Mouse (Mus musculus) thymus, adult 2 months (tissue): ENCODE data around the gene Esr1. TPM values are rescaled to one million over a fixed set of nuclear protein-coding genes. Genes with fewer than 3 reads are reported as not detected.
"Not testable (repeated sequence)": the region's sequence is repeated elsewhere in the genome, so short reads cannot be mapped to it uniquely, and the experiment has no call there.

Source experiments
- DNase-seq: peaks from one replicate; pipeline ENCODE4 v3.0.0; 2021
- H3K27ac ChIP-seq: fragments of 200-500 bp; 2 replicates; pipeline ENCODE4 v1.5.1; 2012; ENCODE audit warnings: low read length, control low read depth; ENCODE audit not compliant: control insufficient read depth, insufficient read depth
- H3K27me3 ChIP-seq: fragments of 200-500 bp; 2 replicates; pipeline ENCODE4 v1.6.1; 2012; ENCODE audit warnings: mild to moderate bottlenecking, low read length, moderate library complexity, mixed read lengths; ENCODE audit not compliant: control insufficient read depth, insufficient read depth
- H3K36me3 ChIP-seq: fragments of 200-500 bp; 2 replicates; pipeline ENCODE4 v1.6.1; 2012; ENCODE audit warnings: mild to moderate bottlenecking, low read length, moderate library complexity; ENCODE audit not compliant: control insufficient read depth, insufficient read depth
- H3K4me1 ChIP-seq: fragments of 200-500 bp; replicated peaks from 2 replicates; pipeline ENCODE4 v1.6.1; 2012; ENCODE audit warnings: low read length; ENCODE audit not compliant: control insufficient read depth, insufficient read depth
- H3K4me3 ChIP-seq: fragments of 200-500 bp; 2 replicates; pipeline ENCODE4 v1.5.1; 2012; ENCODE audit warnings: mild to moderate bottlenecking, low read length, control low read depth, moderate library complexity; ENCODE audit not compliant: control insufficient read depth, insufficient read depth
- CTCF ChIP-seq: fragments of 200-500 bp; IDR thresholded peaks from 2 replicates; pipeline ENCODE4 v1.5.1; 2012; ENCODE audit warnings: mild to moderate bottlenecking, control low read depth, low read length, moderate library complexity, borderline replicate concordance; ENCODE audit not compliant: control insufficient read depth, poor library complexity, insufficient read depth; ENCODE audit errors: extremely low read depth
- POLR2A ChIP-seq: fragments of 200-500 bp; IDR thresholded peaks from 2 replicates; pipeline ENCODE4 v1.6.1; 2012; ENCODE audit warnings: mild to moderate bottlenecking, low read length, control low read depth, moderate library complexity; ENCODE audit not compliant: control insufficient read depth, poor library complexity, insufficient read depth; ENCODE audit errors: extremely low read depth
- WGBS: fragments of 180-500 bp; shearing (Covaris S2); methylation state at CpG from one replicate; pipeline ENCODE4 v1.1.7; 2018; 5-methylcytosine and 5-hydroxymethylcytosine counted together
- polyA plus RNA-seq: library from polyadenylated mRNA; depleted of rRNA; stranded (reverse); fragments of >200 nt; gene quantifications from 2 replicates; pipeline ENCODE4 v1.2.3, GENCODE M21; 2012

The Esr1 gene
- polyA plus RNA-seq, 1 experiment = 3.4 TPM

GRCm38 (mm10) chr10:4724851-4725250 lies 113.5 kb downstream of the Esr1 start:
- Histone ChIP-seq H3K4me1 (no peaks in the 10 kb centered on the region), H3K27ac (no peak overlapping the region), H3K27me3 (no peaks in the 10 kb centered on the region), H3K36me3 (no peaks in the 10 kb centered on the region), H3K4me3 (no peak overlapping the region)
- 69% methylated on average over 3 of the region's 3 CpGs for WGBS
- TF ChIP-seq POLR2A (no peak), CTCF (no peak)
- DNase-seq = peak; percentile 21

GRCm38 (mm10) chr10:4726141-4726540 lies 114.7 kb downstream of the Esr1 start:
- no peak for DNase-seq
- Histone ChIP-seq H3K36me3 (no peaks in the 10 kb centered on the region), H3K27ac (no peak overlapping the region), H3K4me1 (no peaks in the 10 kb centered on the region), H3K4me3 (no peak overlapping the region), H3K27me3 (no peaks in the 10 kb centered on the region)
- TF ChIP-seq CTCF (no peak), POLR2A (no peak)
- WGBS = 97% methylated on average over 6 of the region's 6 CpGs

GRCm38 (mm10) chr10:4732328-4732727 lies 120.9 kb downstream of the Esr1 start:
- 94% methylated on average over 2 of the region's 2 CpGs for WGBS
- H3K4me3 ChIP-seq = no peak overlapping the region
- TF ChIP-seq CTCF (no peak), POLR2A (no peak)
- no peak for DNase-seq
- H3K36me3 ChIP-seq = no peaks in the 10 kb centered on the region
- H3K27ac ChIP-seq = no peak overlapping the region
- no peaks in the 10 kb centered on the region for H3K27me3 ChIP-seq
- no peaks in the 10 kb centered on the region for H3K4me1 ChIP-seq

DNA sequence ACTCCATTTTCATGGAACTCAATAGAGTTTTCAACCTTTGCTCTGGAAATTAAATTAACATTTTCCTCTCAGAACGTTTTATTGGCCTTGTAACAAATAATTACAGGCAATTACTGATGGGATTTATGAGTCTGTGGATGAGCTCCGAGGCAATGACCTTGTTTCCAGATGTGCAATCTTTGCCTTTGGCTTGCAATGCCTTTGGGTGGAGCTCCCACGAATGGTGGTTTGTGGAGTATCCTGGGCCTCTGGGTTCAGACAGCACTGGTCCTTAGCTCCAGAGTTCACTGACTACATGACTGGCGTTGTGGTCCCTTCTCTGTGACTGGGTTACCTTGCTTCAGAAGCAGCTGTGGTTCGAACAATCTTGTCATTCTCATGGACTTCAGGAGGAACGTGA lies 122.6 kb downstream of the Esr1 start:
- Histone ChIP-seq H3K27ac (no peak overlapping the region), H3K36me3 (no peaks in the 10 kb centered on the region), H3K27me3 (no peaks in the 10 kb centered on the region), H3K4me3 (no peak overlapping the region), H3K4me1 (no peaks in the 10 kb centered on the region)
- TF ChIP-seq CTCF (no peak), POLR2A (no peak)
- WGBS = 89% methylated on average over 6 of the region's 6 CpGs
- no peak for DNase-seq

DNA sequence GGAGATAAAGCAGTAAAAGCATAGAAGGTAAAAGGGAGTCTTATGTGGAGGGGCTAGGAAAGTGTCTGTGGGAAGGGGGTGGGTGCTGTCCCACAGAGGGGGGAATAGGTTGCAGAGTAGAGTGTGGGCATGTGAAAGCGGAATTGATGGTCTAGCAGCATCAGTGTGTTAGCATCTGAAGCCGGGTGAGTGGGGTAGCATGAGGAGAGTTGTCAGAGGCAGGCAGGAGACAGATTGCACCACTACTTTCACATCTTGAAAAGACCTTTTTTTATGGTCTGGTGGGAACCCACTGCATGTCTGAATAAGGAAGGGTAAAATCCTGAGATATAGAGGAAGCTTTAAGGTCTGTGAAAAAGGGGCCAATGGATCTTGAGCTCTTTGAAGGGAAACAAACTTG lies 123.5 kb downstream of the Esr1 start:
- no peak overlapping the region for H3K4me3 ChIP-seq
- no peaks in the 10 kb centered on the region for H3K27me3 ChIP-seq
- DNase-seq = no peak
- WGBS = 95% methylated on average over 2 of the region's 2 CpGs
- no peaks in the 10 kb centered on the region for H3K36me3 ChIP-seq
- no peaks in the 10 kb centered on the region for H3K4me1 ChIP-seq
- no peak overlapping the region for H3K27ac ChIP-seq
- TF ChIP-seq POLR2A (no peak), CTCF (no peak)

GRCm38 (mm10) chr10:4738311-4738710 lies 126.9 kb downstream of the Esr1 start:
- Histone ChIP-seq H3K4me3 (no peak overlapping the region), H3K4me1 (no peaks in the 10 kb centered on the region), H3K36me3 (no peaks in the 10 kb centered on the region), H3K27ac (no peak overlapping the region), H3K27me3 (no peaks in the 10 kb centered on the region)
- no peak for DNase-seq
- WGBS = 97% methylated on average over 2 of the region's 2 CpGs
- no peak for TF ChIP-seq POLR2A
- TF ChIP-seq CTCF = no peak

GRCm38 (mm10) chr10:4751091-4751490 lies 139.7 kb downstream of the Esr1 start:
- not testable (repeated sequence) for H3K4me3 ChIP-seq, DNase-seq, H3K36me3 ChIP-seq, H3K4me1 ChIP-seq, H3K27me3 ChIP-seq, H3K27ac ChIP-seq
- WGBS = 82% methylated on average over 1 of the region's 1 CpGs

GRCm38 (mm10) chr10:4752977-4753376 lies 141.6 kb downstream of the Esr1 start:
- Histone ChIP-seq H3K27ac (no peak overlapping the region), H3K4me1 (no peaks in the 10 kb centered on the region), H3K27me3 (no peaks in the 10 kb centered on the region), H3K4me3 (no peak overlapping the region), H3K36me3 (no peaks in the 10 kb centered on the region)
- TF ChIP-seq CTCF (no peak), POLR2A (no peak)
- 94% methylated on average over 4 of the region's 4 CpGs for WGBS
- no peak for DNase-seq
